Mouse (Mus musculus): ENCODE measurements around the gene Paqr9.

Gene Paqr9

DNA sequence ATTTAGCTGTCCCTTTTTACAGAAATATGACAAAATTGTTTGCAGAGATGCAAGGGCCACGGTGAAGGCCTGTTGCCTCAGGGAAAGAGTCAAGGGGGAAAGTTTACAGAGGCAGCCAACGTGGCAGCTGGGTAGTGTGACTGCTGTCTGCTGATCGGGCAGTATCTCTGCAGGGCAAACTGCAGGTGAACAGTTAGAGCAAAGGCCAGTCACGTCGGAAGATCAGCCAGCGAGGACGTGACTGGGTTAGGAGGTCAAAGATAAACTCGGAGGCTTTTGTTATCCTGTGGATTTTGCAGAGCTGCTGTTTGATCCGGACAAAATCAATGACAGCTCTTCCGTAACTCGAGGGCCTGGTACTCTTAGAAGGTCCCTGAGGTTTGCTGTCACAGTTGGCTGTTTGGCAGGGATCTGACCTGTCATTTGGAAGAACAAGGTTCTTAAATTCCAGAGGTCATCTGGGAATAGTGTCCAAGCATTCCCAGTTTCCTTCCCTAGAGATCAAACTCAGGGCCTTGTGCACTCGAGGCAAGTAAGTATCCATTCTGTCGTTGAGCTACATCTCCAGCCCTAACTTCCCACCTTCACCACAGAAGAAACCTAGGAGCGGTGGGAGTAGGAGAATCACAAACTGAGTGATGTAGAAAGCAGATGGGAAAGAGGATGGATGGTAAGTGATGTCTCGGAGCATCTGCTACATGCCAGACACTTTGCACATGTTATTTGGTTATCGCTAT, 21.7 kb downstream of the Paqr9 start:
- no peak for DNase-seq

DNA sequence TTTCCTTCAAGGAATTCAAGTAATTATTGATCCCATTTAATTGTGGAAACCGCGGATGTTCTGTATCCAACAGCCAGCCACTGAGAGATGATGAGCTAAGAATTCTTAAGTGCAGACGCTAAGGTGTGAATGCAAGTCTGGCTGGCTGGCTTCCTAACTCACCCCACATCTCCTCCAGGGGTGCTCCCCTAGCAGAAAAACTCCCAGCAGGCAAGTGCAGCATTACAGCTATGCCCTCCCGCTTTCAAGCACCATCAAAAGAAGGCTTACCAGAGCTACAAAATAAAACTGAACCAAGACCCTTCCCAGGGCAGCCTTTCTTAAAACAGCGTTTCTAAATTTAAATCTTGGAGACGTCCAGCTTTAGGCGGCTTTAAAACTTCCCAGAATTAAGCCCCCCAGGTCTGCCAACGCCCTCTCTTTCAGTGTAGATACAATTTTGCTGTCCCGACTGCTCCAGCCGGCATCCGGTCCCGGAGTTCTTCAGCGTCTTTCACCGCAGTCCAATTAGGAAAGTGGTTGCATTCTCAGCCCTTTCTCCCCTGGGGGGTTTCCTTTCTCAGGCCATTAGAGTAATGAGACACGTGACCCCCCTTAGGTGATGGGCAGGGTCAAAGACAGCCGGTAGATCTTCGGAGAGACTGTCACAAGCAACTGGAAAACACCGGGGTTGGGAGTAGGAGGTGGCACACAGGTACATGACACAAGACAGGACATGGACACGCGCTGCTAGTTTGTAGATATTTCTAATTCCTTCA, 22.5 kb downstream of the Paqr9 start:
- DNase-seq: no peak

DNA sequence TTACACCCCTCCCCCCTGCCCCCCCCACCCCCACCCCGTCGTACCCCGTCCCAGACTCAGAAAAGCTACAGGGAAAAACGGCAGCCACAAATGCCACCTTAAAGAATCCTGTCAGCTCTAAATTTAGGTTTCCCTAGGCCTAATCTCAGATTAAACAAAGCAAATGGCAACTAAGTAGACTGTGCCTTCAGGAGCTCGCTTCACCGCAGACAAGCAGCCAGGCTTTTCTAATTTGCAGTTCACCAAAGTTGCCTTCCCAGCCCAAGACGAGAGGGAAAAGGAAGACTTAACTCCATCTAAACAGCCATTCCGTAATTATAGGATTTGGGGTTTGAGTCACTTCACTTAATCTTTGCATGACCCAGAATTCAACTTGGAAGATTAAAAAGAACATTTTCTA, 23.1 kb downstream of the Paqr9 start:
- DNase-seq: no peak

DNA sequence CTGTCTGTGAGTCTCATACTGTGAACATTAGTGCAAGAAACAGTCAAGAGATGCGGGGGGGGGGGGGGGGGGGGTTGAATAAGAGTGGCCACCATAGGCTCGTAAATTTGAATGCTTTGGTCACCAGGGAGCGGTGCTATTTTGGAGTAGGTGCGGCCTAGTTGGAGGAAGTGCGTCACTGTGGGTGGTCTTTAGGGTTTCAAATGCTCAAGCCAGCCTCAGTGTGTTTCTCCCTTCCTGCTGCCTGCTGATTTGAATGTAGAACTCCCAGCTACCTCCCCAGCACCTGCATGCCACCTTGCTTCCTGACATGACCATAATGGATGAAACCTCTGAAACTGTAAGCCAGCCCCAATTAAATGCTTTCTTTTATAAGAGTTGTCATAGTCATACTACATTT, 26.6 kb downstream of the Paqr9 start:
- DNase-seq: no peak

DNA sequence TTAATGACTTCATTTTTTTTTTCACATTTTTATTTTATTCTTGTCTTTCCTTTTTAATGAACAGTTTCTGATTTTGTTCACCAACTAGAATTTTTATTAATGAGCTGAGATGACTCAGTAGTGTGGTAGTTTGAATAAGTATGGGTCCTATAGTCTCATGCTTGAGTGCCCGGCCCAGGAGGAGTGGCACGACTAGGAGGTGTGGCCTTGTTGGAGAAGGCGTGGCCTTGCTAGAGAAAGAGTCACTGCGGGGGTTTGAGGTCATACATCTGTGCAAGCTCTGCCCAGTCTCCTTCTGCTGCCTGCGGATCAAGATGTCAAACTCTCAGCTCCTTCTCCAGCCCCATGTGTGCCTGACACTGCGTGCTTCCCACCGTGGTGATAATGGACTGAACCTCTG, 28.6 kb downstream of the Paqr9 start:
- DNase-seq: no peak

DNA sequence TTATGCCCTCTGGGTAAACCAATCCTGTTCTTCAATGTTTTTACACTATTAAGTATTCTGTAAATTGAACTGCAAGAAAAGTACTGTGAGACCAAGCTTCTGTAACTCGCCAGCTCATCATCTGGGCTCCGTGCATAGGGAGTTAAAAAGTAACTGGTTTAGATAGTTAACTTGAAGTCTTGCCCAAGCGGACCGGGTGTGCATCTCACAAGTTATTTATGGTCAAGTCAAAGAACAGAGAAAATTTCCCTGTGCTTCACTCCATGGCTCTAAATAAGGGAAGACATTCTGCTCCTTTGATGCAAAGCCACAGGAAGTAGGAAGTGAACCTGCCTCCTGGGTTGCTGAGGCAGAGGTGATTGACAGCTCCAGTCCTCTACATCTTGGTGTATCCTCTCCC, 34.8 kb downstream of the Paqr9 start:
- DNase-seq: no peak

DNA sequence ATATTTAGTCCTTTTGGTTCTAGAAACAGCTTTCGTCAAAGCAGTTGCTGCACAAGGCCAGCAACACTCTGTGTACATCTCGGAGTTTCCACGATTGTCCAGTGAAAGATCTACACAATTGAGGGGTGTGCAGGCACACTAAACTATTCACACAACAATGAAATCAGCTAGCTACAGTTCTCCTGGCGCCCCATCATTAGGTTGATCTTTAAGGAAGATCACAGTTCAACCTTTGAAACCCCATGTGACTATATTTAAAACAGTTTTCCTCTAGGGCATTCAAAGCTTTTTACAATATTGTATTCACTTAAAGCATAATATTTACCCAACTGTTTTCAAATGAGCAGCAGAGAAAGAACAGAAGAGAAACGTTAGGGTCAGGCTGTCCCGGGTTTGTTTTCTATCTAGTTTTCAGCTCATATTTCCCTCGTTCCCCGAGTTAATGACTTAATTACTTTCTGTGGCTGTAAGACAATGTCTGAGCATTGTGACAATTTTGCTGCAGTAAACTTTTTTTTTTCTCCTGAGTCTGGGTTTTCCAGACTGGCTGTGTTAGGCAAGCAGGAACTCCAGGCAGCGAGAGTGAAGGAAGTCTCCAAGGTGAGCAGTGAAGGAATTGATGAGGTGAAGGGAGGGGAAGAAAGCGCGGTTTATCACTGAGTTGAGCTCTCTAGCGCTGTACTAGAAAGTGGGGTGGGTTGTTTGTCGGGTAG, 38.2 kb downstream of the Paqr9 start:
- DNase-seq: no peak

DNA sequence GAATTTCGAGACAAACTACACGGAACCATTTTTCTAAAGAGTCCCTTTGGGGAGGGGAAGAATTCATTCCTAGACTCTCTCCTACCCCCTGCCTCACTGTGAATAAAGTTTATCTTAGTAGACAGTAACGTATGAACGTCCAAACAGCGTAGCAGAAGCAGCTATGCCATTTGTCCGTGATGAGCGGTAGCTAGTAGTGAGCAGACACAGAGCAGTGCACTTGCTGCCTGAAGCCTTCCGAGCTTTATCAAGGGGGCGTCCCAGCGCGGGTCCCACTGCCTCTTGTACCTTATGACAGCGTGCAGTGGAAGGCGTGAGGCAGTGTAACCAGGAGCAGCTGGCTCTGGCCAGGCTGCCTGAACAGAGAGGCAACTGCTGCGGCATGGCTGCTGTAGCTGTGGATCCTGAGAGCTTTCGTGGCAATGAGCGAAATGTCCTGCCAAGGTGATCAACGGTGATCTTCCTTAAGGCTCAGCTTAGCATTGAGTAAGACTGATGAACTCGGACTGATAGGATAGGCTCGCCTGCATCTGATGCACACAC, 38.8 kb downstream of the Paqr9 start:
- DNase-seq: no peak

DNA sequence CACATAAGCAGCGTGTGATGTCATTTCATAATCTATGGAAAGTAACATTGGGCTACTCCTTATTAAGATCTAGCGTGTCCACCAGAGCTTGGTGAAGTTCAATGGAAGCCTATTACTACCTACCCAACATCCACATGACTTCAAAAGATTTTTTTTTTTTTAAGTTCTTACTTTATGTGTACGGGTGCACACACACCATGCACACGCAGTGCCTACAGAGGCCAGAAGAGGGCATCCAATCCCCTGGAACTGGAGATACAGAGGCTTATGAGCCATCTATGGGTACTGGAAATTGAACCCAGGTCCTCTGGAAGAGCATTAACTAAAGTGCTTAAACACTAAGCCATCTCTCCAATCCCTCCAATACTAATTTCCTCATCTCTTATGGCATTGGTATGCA, 39.9 kb downstream of the Paqr9 start:
- DNase-seq: no peak

DNA sequence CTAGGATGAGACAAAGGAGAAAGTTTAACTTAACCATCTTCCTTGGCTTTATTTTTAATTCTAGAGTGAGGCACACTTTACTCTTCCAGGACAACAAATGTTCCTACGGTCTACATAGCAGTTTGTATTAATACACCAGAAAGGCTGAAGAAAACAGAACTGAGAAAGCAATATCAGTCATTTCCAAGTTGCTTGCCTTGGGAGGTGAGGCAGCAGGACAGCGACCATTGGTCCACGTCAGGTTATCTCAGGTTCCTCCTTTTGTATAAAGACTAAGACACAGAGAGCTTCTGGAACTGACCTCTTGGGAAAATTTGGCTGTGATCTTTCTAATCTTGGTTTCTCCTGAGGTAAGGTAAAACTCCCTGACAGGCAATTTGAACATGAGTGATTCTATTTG, 43.4 kb downstream of the Paqr9 start:
- DNase-seq: no peak

DNA sequence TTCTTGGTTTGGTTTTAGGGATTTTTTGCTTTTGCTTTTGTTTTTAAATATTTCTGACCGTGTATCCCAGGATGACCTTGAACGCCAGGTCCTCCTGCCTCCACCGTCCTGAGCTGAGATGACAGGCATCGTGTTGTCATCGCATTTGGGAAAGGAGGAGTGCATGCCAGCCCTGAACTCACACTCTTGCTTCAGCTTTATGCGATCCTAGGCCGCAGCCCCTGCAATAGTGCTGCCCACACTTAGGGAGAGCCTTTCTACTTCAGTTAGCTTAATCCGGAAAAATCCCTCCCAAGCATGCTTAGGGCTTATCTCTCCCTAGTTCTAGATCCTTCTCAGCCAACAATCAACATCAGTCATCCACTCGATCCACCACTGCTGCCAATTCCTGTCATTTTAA, 43.9 kb downstream of the Paqr9 start:
- DNase-seq: no peak

DNA sequence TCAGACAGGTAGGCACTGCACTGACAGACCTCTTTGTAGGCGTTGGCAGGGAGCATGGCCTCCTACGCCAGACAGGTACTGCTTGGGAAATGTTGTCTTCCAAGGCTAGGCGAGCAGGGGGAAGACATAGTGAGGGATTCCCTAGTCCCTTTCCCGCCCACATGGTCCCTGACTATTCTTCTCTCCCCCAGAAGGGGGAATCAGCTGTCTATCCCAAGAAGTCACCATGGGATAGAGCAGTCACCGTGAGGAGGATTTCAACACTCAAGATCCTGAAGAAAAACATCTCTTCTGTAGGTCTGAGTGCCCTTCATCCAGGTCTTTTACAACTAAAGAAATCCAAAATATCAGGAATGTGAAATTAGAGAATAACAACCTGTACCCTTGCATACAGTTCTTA, 47.7 kb downstream of the Paqr9 start:
- DNase-seq: no peak

DNA sequence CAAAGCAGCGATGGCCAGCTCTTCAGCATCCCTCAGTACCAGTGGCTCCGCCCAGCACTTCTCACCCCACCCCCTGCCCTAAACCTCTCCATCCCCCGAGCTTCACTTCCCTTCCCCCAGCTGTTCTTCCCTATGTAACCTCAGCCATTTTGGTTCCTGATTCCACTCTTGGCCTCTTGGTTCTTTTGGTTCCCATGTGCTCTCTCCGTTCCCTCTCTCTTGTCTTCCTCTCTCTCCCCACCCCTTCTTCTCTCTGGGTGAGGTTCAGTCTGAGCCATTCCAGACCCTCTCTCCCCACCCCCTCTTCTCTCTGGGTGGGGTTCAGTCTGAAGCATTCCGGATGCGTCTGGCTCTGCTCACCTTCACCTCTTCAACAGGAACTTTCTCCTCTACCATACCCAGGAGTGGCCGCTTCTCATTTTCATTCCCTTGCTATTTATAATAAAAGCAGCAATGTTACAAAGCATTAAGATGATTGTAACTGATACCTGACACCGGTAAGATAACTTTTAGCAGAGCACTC, 52.9 kb downstream of the Paqr9 start:
- DNase-seq: no peak

DNA sequence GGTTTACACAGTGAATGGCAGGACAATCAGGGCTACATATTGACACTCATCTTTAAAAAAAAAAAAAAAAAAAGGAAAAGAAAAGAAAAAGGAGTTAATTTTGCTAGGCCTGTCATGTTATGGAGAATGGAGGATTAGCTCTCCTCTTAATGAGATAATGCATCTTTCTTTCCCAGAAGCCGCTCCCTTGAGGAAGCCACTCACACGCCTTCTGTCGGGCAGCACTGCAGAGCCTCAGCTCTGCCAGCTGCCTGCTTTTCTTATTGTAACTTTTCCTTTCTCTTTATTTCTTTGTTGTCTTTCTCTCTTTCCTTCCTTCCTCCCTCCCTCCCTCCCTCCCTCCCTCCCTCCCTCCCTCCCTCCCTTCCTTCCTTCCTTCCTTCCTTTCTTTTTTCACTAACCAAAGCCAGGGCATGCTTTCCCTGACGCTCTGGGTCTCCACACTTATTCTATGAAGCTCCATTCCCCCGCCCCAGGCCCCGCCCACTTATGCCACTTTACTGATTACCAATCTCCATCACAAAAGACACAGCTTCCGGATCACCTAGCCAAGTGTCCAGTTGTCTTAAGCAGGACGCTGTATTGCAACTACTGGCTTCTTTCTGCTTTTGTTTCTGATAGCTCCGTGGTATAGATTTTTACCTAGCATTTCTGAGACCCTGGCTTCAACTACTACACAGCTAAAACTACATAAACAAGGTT, 54.1 kb downstream of the Paqr9 start:
- DNase-seq: no peak

DNA sequence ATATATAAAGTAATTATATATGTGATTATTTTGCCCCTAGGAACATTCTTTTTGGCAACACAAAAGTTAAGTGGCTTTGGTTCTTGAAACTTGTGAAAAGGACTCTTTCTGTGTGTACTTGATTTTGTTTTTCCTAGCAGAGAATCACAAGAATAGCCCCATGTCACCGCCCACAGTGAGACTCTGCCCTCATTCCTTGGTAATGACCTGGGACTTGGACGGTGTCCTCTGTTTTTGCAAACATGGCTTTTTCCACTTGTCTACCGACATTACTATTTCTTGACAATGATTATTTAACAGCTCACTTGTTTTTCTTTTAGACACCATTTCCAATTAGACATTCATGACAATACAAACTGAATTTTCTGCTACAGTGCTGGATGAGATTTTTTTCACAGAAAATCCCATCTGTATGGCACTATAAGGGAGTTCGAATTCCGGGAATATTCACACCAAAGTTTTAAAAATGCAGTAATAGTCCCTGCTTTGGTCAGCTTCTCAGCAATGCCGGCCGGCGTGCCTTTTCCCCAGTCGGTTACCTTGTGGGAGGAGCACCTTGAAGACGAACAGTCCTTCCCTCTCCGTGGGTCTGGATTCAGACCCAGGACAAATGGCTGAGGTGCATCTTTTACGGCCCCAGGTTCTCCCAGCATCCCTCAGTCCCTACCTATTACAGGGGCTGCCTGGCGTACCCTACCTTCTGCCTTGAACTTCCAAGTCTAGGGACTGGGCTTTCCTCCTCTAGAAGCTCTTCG, 55.6 kb downstream of the Paqr9 start:
- no peak for DNase-seq

DNA sequence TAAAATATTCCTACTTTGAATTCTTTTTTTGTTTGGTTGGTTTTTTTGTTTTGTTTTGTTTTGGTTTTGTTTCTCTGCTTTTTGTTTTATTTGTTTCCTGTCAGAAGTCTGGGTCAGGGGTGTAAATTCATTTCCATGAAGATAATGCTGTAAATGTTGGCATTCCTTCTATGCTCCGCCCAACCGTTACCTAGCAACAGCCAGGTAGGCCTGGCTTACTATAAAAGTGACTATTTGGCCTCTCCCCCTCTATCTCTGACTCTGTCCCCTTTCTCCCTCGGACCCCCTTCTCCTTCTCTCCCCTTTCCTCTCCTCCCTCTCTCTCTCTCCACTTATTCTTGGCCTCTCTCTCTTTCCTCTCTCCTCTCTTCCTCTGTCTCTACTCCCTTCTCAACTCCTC, 56.5 kb downstream of the Paqr9 start:
- DNase-seq: no peak

All from thymus, adult 18-20 months (tissue).